Mouse (Mus musculus): ENCODE data around the gene Cacnb4.

GRCm38 (mm10) chr2:52709417-52709816 is 32.8 kb upstream of the Cacnb4 start:
- TF ChIP-seq POLR2A (IDR thresholded peaks at IDR 0.05; ENCODE audit: low read depth, low read length): no peak
- no peak for TF ChIP-seq CTCF (IDR thresholded peaks at IDR 0.05; ENCODE audit: extremely low read depth, insufficient read depth, insufficient read length, insufficient replicate concordance)
